Comparison of ENCODE assay signal across 8 mouse cellular contexts in genomic region chr17:56303160-56303846, GRCm38 (mm10). TPM values are rescaled to one million over a fixed set of nuclear protein-coding genes. Genes with fewer than 3 reads are reported as not detected.
DNase-seq lines count a peak whose midpoint lies in the region; ATAC-seq and TF ChIP-seq lines count a peak whose summit lies in the region.

Gene Uhrf1, plus strand, starts transcription at chr17:56303321.

- no peak for TF ChIP-seq CTCF in heart, adult 2 months (IDR thresholded peaks at IDR 0.05)

- no peaks in the 10 kb centered on the region for H3K79me2 ChIP-seq in heart, adult 2 months (replicated peaks; ENCODE audit: control insufficient read depth, insufficient read depth, low read length)

- no peak within 1 kb of the TSS for H3K27ac ChIP-seq in heart, adult 2 months
- peak within 1 kb of the TSS; percentile 91 for H3K27ac ChIP-seq in lung, embryonic 16.5 days (ENCODE audit: low read length)

- peak within 1 kb of the TSS; percentile 98 for H3K4me2 ChIP-seq in lung, embryonic 16.5 days (ENCODE audit: low read depth, low read length)

- peaks cover 1% of the 10 kb centered on the region; the same call in 1 of the 2 replicates for H3K4me1 ChIP-seq in heart, adult 2 months (ENCODE audit: control insufficient read depth, insufficient read depth, low read length)
- H3K4me1 ChIP-seq in lung, embryonic 16.5 days (replicated peaks; ENCODE audit: control insufficient read depth, insufficient read depth, low read length): peaks cover 37% of the 10 kb centered on the region

- no peak for TF ChIP-seq EP300 in heart, adult 2 months (IDR thresholded peaks at IDR 0.05; ENCODE audit: insufficient read depth, low read depth, low read length)

- no peak for TF ChIP-seq POLR2A in heart, adult 2 months (IDR thresholded peaks at IDR 0.05; ENCODE audit: insufficient read depth, low read depth, low read length)

- H3K27me3 ChIP-seq in heart, adult 2 months (ENCODE audit: control insufficient read depth, insufficient read depth, low read length): no peaks in the 10 kb centered on the region
- H3K27me3 ChIP-seq in lung, embryonic 16.5 days (ENCODE audit: control insufficient read depth, insufficient read depth, low read depth, low read length): no peaks in the 10 kb centered on the region

- intact Hi-C loops in heart, adult 2 months (cut with DNase I): no loop called here

- peak within 1 kb of the TSS; percentile 57 for H3K9ac ChIP-seq in heart, adult 2 months (ENCODE audit: low read depth, low read length)
- H3K9ac ChIP-seq in lung, embryonic 16.5 days (ENCODE audit: low read length): peak within 1 kb of the TSS; percentile 82

- peak; percentile 84 for ATAC-seq in lung, embryonic 16.5 days (ENCODE audit: low read depth)

- DNase-seq in right cerebral cortex, postnatal 10 days (ENCODE audit: low spot score in 2 of 2): peak; percentile 65 to 68
- no peak for DNase-seq in right cerebral cortex, adult 2 months (ENCODE audit: low spot score in 2 of 2)
- peak; percentile 97 for DNase-seq in embryo, embryonic 10.5 days (ENCODE audit: low spot score)
- DNase-seq in heart, adult 2 months: peak; percentile 78 to 83
- DNase-seq in kidney, adult 18-20 months: peak; percentile 70
- DNase-seq in ovary, adult 18-20 months (ENCODE audit: low spot score): peak; percentile 76
- DNase-seq in yolk sac, embryonic 10.5 days (ENCODE audit: low spot score): peak; percentile 97

- no peaks in the 10 kb centered on the region for H3K9me3 ChIP-seq in lung, embryonic 16.5 days (ENCODE audit: control insufficient read depth, low read length)

- H3K4me3 ChIP-seq in heart, adult 2 months: peak within 1 kb of the TSS; percentile 71
- H3K4me3 ChIP-seq in lung, embryonic 16.5 days (ENCODE audit: low read length): peak within 1 kb of the TSS; percentile 90

- under 1% methylated on average over 43 of the region's 43 CpGs for WGBS in heart, adult 2 months
- WGBS in lung, embryonic 16.5 days: under 1% methylated on average over 43 of the region's 43 CpGs

- no peaks in the 10 kb centered on the region for H3K36me3 ChIP-seq in heart, adult 2 months (ENCODE audit: control insufficient read depth, insufficient read depth, low read length)
- H3K36me3 ChIP-seq in lung, embryonic 16.5 days (ENCODE audit: control insufficient read depth, insufficient read depth, low read length): peaks cover 4% of the 10 kb centered on the region; the same call in 1 of the 2 replicates

RNA-seq across cellular contexts. Expression of gene Uhrf1, which starts in this region (rescaled TPM):
- total RNA-seq in heart, adult 2 months (2021): 1 to 10 TPM; 2.0 to 2.4 TPM
- 0.85 and 1.2 TPM in 2 replicates for polyA plus RNA-seq in heart, adult 2 months (2012; rRNA removed)
- polyA plus RNA-seq in lung, embryonic 16.5 days (2015; fragmentation: Nextera tagmentation; extraction: Ambion mirVana): 124 and 130 TPM in 2 replicates

Comparison
In these comparisons a context has a peak if more than half of its experiments do, and no peak if none do; other contexts are left out.
1. RNA of gene Uhrf1 (polyA plus RNA-seq): 124 to 130 TPM in lung, embryonic 16.5 days; 0.85 to 1.2 TPM in heart, adult 2 months; every median in the first group is over 10 times any median in the second.
2. DNase-seq: peak in right cerebral cortex, postnatal 10 days (2 of 2), embryo, embryonic 10.5 days (single experiment), heart, adult 2 months (2 of 2), kidney, adult 18-20 months (single experiment), ovary, adult 18-20 months (single experiment) and yolk sac, embryonic 10.5 days (single experiment); none in right cerebral cortex, adult 2 months (0 of 2).